Mouse (Mus musculus): Measurements from ENCODE around the gene Hdgfl2. TPM values are rescaled to one million over a fixed set of nuclear protein-coding genes. Genes with fewer than 3 reads are reported as not detected.
A peak's percentile ranks its signal among the peaks of the same experiment; 100 is the strongest.
"Not testable (repeated sequence)": the region's sequence is repeated elsewhere in the genome, so short reads cannot be mapped to it uniquely, and the experiment has no call there.

The Hdgfl2 gene
- polyA plus RNA-seq, 1 experiment from 2014 or later, result 177 TPM

DNA sequence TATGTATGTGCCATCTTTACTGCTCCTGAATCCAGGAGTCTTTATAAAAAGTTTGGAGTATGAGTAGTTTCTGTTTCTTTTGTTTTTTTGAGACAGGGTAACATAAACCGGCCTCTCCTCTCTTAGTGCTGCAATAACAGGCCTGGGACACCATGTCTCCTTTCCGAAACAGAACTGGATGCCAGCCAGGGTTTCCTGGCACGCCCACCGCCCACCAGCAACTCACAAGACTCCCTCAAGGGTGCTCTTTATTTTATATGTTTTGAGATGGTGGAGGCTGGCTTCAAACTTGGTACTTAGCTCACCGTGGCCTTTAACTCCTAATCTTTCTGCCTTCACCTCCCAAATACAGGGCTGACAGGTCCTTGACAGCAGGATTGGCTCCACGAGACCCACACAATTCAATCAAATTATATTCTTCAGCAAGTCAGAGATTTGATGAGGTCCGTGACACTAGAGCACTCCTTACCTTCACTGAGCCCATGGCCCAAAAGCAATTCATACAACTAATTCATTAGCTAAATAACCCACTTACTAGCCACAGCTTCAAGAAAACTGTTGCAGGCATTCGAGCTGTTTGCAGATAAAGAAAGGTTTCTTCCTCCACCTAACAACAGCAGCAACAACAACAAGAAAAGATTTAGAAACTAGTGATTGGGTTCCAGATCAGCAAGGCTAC, 40.7 kb upstream of the Hdgfl2 start:
- H3K4me2 ChIP-seq (replicated peaks), result no peak overlapping the region

DNA sequence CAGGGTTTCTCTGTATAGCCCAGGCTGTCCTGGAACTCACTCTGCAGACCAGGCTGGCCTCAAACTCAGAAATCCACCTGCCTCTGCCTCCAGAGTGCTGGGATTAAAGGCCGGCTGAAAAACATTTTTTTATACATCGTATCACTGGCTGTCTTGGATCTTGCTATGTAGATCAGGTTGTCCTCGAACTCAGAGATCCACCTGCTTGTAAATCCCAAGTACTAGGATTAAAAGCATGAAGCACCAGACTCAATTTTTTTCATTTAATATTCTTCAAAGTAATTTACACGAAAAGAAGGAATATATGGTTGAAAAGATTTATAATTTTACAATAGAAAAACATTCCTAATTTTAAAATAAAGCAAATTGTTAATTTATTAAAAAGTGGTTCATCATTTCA, 40.1 kb upstream of the Hdgfl2 start:
- no peak for ATAC-seq (ENCODE audit: low FRiP score)
- Histone ChIP-seq H3K27ac (no peak overlapping the region), H3K4me3 (no peak overlapping the region), H3K4me2 (replicated peaks) (peak overlapping the region; percentile 78), H3K9me3 (replicated peaks) (no peaks in the 10 kb centered on the region), H3K36me3 (peaks cover 10% of the 10 kb centered on the region), H3K4me1 (peaks cover 30% of the 10 kb centered on the region), H3K27me3 (no peaks in the 10 kb centered on the region), H3K9ac (no peak overlapping the region)
- WGBS, result 78% methylated on average over 4 of the region's 4 CpGs

More for the DNA sequence above, 40.7 kb upstream of the Hdgfl2 start:
- Histone ChIP-seq H3K27me3 (no peaks in the 10 kb centered on the region), H3K9ac (no peak overlapping the region), H3K4me1 (peaks cover 31% of the 10 kb centered on the region), H3K27ac (no peak overlapping the region), H3K4me3 (no peak overlapping the region), H3K36me3 (peaks cover 12% of the 10 kb centered on the region), H3K9me3 (replicated peaks) (no peaks in the 10 kb centered on the region)
- WGBS, result 86% methylated on average over 8 of the region's 8 CpGs
- ATAC-seq (ENCODE audit: low FRiP score), result no peak

DNA sequence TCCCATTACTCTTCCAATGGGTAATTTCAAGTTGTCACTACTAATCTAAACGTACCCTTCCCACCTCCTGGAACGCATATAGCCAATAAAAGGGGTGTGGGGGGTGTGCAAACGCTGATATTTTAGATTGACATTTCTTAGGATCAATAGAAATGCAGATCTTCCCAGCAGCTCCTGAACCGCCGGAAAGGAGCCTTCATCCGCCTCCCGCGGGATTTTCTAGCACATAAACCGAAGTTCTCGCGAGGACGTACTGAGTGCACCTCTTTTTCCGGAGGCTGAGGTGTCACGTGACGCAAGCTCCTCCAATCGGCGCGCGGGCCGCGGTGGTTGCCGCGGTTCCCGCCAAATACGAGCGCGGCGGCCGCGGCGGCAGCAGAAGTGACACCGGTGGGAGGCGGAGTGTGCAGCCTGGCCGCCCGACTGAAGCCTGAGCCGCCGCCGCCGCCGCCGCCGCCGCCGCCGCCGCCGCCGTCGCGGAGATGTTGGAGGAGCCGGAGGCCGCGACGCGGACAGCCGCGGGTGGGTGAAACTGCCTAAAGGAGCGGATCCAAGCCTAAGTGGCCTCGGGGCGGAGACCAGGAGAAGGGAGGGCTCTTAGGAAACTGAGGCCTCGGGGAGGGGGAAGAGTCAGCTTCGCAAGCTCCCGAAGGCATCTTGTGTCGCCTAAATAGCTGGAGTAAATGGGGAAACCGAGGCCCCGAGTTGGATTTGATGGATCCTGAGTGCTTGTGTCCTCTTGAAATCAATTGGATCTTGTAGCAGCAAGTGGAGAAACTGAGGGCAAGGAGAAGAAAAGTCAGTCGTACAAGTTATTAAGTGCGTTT, 39.2 kb upstream of the Hdgfl2 start, which contains the start of gene Chaf1a:
TSS of gene Chaf1a (plus strand) at position 410 of the 827 bp plus-strand sequence.
- H3K27ac ChIP-seq, result peak within 1 kb of the TSS; percentile 69
- under 1% methylated on average over 68 of the region's 68 CpGs for WGBS
- peak; percentile 79 for ATAC-seq (ENCODE audit: low FRiP score)

DNA sequence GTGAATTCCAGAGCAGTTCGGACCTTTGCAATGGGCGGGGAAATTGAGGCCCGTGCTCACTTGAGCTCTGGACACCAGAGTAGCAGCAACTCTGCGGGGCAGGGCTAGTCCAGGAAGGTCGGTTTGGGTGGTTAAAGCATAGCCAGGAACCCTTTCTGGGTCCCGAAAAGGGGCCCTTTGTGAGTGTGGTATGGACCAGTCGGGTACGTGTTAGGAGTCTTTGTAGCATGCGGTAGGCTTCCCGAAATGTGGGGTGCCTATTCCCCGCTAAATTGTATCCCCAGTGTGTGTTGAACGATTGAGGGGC, 38.6 kb upstream of the Hdgfl2 start:
- H3K36me3 ChIP-seq, result peaks cover 4% of the 10 kb centered on the region; the same call in 1 of the 2 replicates
- no peak overlapping the region for H3K27ac ChIP-seq
- WGBS, result 4% methylated on average over 12 of the region's 12 CpGs
- H3K4me3 ChIP-seq, result peak overlapping the region; percentile 61
- peaks cover 16% of the 10 kb centered on the region for H3K4me1 ChIP-seq
- peak overlapping the region; percentile 59 for H3K9ac ChIP-seq
- ATAC-seq (ENCODE audit: low FRiP score), result no peak
- H3K9me3 ChIP-seq (replicated peaks), result no peaks in the 10 kb centered on the region
- H3K27me3 ChIP-seq, result no peaks in the 10 kb centered on the region
- peak overlapping the region; percentile 78 for H3K4me2 ChIP-seq (replicated peaks)

More for the DNA sequence above, 39.2 kb upstream of the Hdgfl2 start, which contains the start of gene Chaf1a:
- H3K36me3 ChIP-seq, result peaks cover 4% of the 10 kb centered on the region; the same call in 1 of the 2 replicates
- peaks cover 21% of the 10 kb centered on the region for H3K4me1 ChIP-seq
- H3K4me2 ChIP-seq (replicated peaks), result peak within 1 kb of the TSS; percentile 78
- peak within 1 kb of the TSS; percentile 59 for H3K9ac ChIP-seq
- H3K4me3 ChIP-seq, result peak within 1 kb of the TSS; percentile 61
- no peaks in the 10 kb centered on the region for H3K9me3 ChIP-seq (replicated peaks)
- no peaks in the 10 kb centered on the region for H3K27me3 ChIP-seq

DNA sequence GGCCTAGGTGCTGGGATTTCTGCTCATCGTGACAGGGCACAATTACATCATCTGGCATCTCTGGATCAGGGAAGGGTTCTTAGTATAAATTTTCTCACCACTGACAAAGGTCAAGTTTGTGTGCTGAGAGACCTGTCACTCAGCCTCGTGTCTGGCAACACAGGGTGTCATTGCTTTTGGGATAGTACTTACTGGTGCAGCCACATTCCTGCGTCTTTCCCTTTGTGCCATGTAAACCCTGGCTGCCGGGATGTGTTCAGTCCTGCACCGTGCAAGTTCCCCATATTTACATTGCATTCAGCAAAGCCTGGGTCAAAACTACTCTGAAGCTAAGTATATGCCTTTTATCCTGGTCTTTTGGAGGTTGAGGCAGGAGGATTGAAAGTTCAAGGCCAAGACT, 28.1 kb upstream of the Hdgfl2 start:
- Histone ChIP-seq H3K27ac (no peak overlapping the region), H3K4me3 (no peak overlapping the region), H3K4me1 (no peaks in the 10 kb centered on the region), H3K9ac (no peak overlapping the region), H3K4me2 (replicated peaks) (no peak overlapping the region), H3K36me3 (peaks cover 45% of the 10 kb centered on the region), H3K9me3 (replicated peaks) (no peaks in the 10 kb centered on the region), H3K27me3 (no peaks in the 10 kb centered on the region)
- WGBS, result 91% methylated on average over 5 of the region's 5 CpGs
- no peak for ATAC-seq (ENCODE audit: low FRiP score)

DNA sequence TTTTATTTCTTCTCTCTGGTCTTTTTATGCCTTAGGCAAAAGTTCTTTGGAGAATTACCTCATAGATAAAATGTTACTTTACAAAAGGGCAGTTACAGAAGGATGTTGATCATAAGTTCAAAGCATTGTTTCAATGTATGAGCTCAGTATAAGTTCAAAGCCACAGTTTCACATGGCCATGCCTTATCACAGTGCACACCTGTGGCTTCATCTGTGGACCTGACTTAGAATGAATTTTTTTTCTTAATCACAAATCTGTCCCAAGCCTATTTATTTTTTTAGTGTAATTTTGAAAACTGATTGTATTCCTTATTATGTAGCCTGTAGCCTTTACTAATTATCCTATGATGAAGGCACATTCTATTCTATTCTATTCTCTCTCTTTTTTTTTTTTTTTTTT, 24.5 kb upstream of the Hdgfl2 start:
- Histone ChIP-seq H3K4me2 (replicated peaks) (no peak overlapping the region), H3K36me3 (peaks cover 51% of the 10 kb centered on the region), H3K9me3 (replicated peaks) (no peaks in the 10 kb centered on the region), H3K4me3 (no peak overlapping the region), H3K9ac (no peak overlapping the region), H3K27me3 (no peaks in the 10 kb centered on the region), H3K27ac (no peak overlapping the region), H3K4me1 (no peaks in the 10 kb centered on the region)
- no peak for ATAC-seq (ENCODE audit: low FRiP score)

DNA sequence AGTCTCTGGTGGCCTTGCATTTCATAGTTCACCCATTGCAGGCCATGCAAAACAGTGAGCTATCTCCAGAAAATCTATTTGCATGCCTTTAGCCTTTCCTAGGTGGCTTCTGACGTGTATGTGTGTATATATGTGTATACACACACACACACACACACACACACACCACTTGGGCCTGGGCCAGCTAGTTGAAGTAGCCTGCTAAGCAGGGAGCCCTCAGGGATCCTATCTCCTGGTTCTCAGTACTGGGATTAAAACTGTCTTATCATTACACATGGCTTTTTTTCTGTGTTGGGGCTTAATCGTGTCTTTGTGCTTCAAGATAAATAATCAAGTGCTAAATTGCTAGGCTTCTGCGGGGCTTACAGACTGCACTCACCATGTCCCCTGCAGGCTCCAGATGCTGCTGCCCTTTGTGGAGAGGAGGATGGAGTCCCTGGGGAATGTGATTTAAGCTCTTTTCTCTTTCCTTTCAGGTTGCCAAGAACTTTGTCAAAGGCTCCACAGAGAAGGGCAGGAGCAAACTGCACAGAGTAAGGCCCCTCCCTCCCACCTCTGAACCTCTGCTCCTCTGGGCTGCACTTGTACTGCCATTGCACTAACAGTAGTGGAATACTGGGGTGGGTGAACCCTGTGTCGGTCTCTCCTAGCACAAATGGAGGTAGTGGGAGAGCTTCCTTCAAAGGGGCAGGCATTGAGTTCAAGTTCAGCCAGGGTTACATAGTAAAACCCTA, 23.3 kb upstream of the Hdgfl2 start:
- H3K9ac ChIP-seq, result no peak overlapping the region
- H3K4me1 ChIP-seq, result no peaks in the 10 kb centered on the region
- no peak for ATAC-seq (ENCODE audit: low FRiP score)
- H3K9me3 ChIP-seq (replicated peaks), result no peaks in the 10 kb centered on the region
- H3K36me3 ChIP-seq, result peaks cover 60% of the 10 kb centered on the region
- 74% methylated on average over 4 of the region's 4 CpGs for WGBS
- H3K27ac ChIP-seq, result peak overlapping the region; percentile 23; the same call in 1 of the 2 replicates
- H3K4me2 ChIP-seq (replicated peaks), result no peak overlapping the region
- H3K4me3 ChIP-seq, result no peak overlapping the region
- no peaks in the 10 kb centered on the region for H3K27me3 ChIP-seq

DNA sequence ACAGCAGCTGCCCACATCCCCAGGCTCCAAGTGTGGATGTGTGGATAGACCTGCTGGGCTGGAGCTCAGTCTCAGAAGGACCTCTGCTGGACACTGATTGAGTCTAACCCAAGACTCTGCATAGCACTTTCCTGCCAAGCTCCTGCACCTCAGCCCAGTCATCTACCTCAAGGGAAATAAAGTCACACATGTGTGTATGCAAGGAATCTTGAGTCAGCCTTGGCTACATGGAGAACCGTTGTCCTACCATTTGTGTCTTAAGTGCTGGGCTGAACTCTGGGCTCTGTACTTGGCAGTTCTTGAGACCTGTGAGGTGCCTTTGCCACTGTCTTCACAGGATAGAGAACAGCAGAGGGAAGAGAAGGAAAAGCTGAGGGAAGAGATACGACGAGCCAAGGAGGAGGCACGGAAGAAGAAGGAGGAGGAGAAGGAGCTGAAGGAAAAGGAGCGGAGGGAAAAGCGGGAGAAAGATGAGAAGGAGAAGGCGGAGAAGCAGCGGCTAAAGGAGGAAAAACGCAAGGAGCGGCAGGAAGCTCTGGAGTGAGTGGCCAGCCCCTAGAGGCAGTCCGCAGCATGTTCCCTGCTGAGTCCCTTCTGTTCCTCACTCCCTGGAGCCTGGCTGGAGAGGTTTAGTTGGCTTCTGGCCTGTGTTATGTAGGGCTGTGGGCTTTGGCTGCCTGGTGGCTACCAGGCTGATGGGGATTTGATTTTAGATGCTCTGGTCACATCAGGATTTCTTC, 21.9 kb upstream of the Hdgfl2 start:
- Histone ChIP-seq H3K27ac (no peak overlapping the region), H3K9ac (peak overlapping the region; percentile 8; the same call in 1 of the 2 replicates), H3K27me3 (no peaks in the 10 kb centered on the region), H3K9me3 (replicated peaks) (no peaks in the 10 kb centered on the region), H3K36me3 (peaks cover 61% of the 10 kb centered on the region), H3K4me1 (no peaks in the 10 kb centered on the region), H3K4me3 (no peak overlapping the region), H3K4me2 (replicated peaks) (no peak overlapping the region)
- no peak for ATAC-seq (ENCODE audit: low FRiP score)
- WGBS, result 83% methylated on average over 11 of the region's 11 CpGs

DNA sequence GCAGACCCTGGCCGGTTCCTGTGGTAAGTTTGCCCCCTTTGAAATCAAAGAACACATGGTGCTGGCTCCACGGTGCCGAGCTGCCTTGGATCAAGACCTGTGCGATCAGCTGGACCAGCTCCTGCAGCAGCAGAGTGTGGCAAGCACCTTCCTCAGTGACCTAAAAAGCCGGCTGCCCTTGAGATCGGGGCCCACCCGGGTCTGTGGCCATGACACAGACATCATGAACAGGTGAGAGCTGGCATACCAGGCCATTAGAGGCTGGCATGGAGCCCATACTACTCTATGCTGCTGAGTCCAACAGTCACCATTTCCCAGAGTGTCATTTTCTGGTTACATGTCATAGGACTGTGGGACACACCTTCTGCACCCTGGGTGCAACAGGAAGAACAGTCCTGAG, 17.4 kb upstream of the Hdgfl2 start:
- Histone ChIP-seq H3K9ac (no peak overlapping the region), H3K4me2 (replicated peaks) (no peak overlapping the region), H3K27ac (no peak overlapping the region), H3K36me3 (peaks cover 89% of the 10 kb centered on the region), H3K27me3 (no peaks in the 10 kb centered on the region), H3K4me1 (no peaks in the 10 kb centered on the region), H3K4me3 (no peak overlapping the region), H3K9me3 (replicated peaks) (no peaks in the 10 kb centered on the region)
- ATAC-seq (ENCODE audit: low FRiP score), result no peak
- 94% methylated on average over 7 of the region's 7 CpGs for WGBS

DNA sequence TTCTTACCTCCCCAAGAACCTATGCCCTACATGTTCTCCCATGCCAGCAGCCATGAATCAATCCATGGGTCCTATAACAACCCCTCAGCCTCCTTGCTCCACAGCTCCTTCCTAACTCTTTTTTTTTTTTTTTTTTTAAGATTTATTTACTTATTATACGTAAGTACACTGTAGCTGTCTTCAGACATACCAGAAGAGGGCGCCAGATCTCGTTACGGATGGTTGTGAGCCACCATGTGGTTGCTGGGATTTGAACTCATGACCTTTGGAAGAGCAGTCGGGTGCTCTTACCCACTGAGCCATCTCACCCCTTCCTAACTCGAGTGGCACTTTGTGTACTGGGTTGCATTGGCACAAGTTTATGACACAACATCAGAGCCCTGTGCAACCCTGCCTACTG, 13.7 kb upstream of the Hdgfl2 start:
- not testable (repeated sequence) for ATAC-seq (ENCODE audit: low FRiP score)
- 85% methylated on average over 6 of the region's 6 CpGs for WGBS

DNA sequence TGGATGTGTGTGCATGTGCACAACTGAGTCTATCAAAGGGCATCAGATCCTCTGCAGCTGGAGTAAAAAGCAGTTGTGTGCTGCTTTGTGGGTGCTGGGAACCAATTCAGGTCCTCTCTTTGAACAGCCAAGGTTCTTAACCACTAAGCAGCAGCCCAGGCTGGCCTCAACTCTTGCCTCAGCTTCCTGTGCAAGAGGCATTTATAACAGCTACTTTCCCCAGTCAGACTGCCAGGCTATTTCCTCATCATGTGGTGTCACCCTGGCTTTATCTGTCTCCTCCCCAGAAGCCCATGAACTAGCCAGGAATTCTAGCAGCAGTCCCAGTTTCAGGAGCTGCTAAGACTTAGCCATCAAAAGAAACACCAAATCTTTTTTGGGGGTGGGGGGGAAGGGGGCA, 13.0 kb upstream of the Hdgfl2 start:
- Histone ChIP-seq H3K9ac (no peak overlapping the region), H3K4me1 (no peaks in the 10 kb centered on the region), H3K36me3 (peaks cover 96% of the 10 kb centered on the region), H3K4me3 (no peak overlapping the region), H3K27me3 (no peaks in the 10 kb centered on the region), H3K9me3 (replicated peaks) (no peaks in the 10 kb centered on the region), H3K4me2 (replicated peaks) (no peak overlapping the region), H3K27ac (no peak overlapping the region)
- ATAC-seq (ENCODE audit: low FRiP score), result no peak

More for the DNA sequence above, 13.7 kb upstream of the Hdgfl2 start:
- not testable (repeated sequence) for H3K4me1 ChIP-seq; H3K9me3 ChIP-seq (replicated peaks); H3K4me2 ChIP-seq (replicated peaks); H3K4me3 ChIP-seq; H3K9ac ChIP-seq; H3K27me3 ChIP-seq; H3K27ac ChIP-seq
- H3K36me3 ChIP-seq, result peaks cover 93% of the 10 kb centered on the region

DNA sequence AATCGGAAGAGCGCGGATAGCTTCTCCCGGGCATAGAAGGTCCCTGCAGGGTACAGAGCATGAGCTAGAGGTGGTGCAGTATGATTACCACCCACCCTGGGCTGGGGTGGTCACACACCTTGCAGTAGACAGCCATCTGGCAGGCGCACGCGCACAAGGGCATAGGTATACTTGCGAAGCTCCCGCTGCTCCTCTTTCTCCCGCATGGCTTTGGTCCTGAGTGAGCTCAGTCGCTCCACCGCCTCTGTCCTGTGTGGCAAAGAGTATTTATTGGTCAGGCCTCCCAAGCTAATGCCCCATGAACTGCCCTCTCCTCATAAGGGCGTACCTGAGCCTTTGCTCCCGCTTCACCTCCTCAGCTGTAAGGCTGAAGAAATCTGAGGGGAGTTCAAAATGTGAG, 10.4 kb upstream of the Hdgfl2 start:
- no peak overlapping the region for H3K4me2 ChIP-seq (replicated peaks)
- H3K27me3 ChIP-seq, result no peaks in the 10 kb centered on the region
- no peak overlapping the region for H3K4me3 ChIP-seq
- H3K4me1 ChIP-seq, result peaks cover 6% of the 10 kb centered on the region
- 94% methylated on average over 14 of the region's 14 CpGs for WGBS
- no peak overlapping the region for H3K9ac ChIP-seq
- H3K27ac ChIP-seq, result no peak overlapping the region
- H3K9me3 ChIP-seq (replicated peaks), result no peaks in the 10 kb centered on the region
- no peak for ATAC-seq (ENCODE audit: low FRiP score)
- peaks cover 87% of the 10 kb centered on the region for H3K36me3 ChIP-seq

Data from hindbrain, embryonic 12.5 days (tissue).